Mouse (Mus musculus): Measurements from ENCODE around the gene Adgrb2. TPM values are rescaled to one million over a fixed set of nuclear protein-coding genes. Genes with fewer than 3 reads are reported as not detected.

Gene Adgrb2
- total RNA-seq, 2 experiments from 2014 or later = 3.2 to 3.4 TPM

GRCm38 (mm10) chr4:130023511-130024231 lies 39.0 kb downstream of the Adgrb2 start:
- intact Hi-C loops (cut with DNase I) = no loop called here
- DNase-seq = no peak

DNA sequence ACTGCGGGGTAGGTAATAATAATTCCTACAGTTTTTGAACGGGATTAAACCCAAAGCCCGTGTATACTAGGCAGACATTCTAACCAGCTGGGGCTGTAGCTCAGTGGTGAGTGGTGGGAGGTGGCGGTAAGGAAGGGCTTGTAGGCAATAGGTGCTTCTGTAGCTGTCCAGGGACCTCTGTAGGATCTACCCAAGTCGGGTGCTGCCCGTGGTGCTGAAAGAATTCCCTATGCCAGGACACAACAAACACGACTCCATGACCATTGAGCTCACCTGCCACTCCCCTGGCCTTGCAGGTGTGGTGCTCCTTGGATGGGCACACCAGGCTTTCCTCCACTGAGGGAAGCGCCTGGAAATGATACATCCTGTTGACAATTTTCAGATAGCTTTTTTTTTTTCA lies 40.9 kb downstream of the Adgrb2 start:
- no peak for DNase-seq
- intact Hi-C loops (cut with DNase I) = no loop called here

- no peak for DNase-seq
- intact Hi-C loops (cut with DNase I) = no loop called here
Observed at GRCm38 (mm10) chr4:130031146-130031545, 46.5 kb downstream of the Adgrb2 start.

DNA sequence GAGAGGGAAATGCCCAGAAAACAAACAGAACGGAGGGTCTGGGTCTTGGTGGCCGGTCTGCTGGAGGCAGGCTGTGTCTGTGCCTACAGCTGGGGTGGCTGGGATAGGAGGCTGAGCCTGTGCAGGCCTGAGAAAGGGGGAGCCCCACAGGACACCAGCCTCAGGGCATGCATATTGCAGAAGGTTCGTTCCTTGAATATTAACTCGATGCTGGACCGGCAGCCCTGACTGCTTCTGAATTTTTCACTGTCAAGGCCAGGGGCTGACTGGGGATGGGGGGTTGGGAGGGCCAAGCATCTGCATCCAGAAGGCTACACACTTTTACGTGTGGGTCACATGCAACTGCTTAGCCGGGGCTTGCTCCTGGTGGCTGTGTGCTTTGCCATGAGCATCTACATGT lies 48.8 kb downstream of the Adgrb2 start:
- intact Hi-C loops (cut with DNase I) = no loop called here
- DNase-seq = no peak

DNA sequence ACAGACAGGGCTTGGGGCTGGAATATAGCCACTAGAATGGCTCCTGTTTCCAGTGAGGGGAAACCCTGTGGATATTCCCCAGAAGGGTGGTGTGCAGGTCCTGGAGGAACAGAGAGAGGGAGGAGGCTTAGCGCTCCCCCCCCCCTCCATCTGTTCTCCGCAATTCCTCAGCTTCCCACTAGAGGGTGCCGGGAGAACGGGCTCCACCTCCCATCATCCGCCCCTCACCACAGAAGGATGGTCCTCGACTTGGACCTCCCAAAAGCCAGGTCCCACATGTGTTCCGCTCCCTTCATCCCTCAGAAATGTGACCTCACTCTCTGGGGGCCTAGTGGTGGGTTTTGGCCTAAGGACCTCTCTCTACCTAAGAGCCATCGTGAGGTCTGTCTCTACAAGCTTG lies 51.4 kb downstream of the Adgrb2 start:
- intact Hi-C loops (cut with DNase I) = loop anchor here (1.0 to 2.0 kb wide), 2 partner anchors 51 to 153 kb away; no protein-coding TSS in a partner anchor
- DNase-seq = peak; percentile 64 to 72

DNA sequence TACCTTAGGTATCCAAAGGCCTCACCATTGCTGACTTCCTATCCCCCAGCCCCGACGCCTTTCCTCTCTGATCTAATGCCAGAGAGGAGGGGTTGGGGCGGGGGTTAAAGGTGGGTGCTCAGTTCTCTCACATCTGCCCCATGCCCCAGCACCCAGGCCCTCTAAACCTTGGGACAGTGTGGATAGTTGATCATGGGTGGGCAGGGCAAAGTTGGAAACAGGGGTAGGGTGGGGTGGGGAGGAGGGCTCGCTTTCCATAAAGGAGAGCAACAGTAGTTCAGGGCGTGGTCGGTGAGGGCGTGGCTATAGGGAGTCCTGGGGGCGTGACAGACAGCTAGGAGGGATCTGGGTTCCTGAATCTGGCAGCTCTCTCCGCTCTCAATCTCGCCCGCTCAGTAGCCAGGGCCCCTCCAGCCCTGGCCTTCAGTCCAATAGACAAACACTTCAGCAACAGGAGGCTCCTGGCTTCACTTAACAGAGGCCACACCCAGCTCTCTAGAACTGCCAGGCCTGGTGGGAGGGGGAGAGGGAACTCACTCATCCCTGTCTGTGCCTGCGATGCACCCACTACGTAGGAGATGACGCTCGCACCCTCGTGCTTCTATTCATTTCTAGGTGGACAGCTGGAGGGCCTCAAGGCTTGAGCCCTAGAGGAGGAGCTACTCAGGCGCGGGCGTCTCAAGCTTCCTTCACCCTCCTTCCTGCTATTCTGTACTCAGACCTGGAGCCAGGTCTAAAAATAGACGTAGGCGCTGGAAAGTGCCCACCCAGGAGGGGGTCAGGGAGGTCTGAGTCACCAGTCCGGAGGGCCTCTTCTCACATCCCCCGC lies 52.1 kb downstream of the Adgrb2 start:
- intact Hi-C loops (cut with DNase I) = loop anchor here (1.0 to 2.0 kb wide), 2 partner anchors 51 to 152 kb away; no protein-coding TSS in a partner anchor
- DNase-seq = peak; percentile 81 to 84

- intact Hi-C loops (cut with DNase I) = no loop called here
- no peak for DNase-seq
Observed at GRCm38 (mm10) chr4:130039351-130039750, 54.7 kb downstream of the Adgrb2 start.

DNA sequence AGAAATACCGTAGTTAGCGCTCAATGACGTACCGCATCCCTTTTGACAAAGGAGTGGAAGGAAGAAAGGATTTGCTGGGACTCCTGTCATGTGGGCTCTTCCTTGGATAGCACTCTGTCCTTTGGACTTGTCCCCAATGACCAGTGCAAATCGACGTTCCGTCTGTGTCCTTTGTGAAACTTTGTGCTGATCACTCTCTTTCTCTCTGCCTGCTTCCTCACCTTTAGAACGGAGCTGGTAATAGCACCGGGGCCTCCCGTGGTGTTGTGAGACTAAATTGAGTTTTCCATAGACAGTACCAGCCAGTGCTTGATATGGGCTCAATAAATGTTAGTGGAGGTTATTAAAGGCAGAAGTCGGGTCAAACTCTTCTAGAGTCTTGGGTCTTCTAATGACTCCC lies 56.4 kb downstream of the Adgrb2 start:
- DNase-seq = no peak
- intact Hi-C loops (cut with DNase I) = no loop called here

DNA sequence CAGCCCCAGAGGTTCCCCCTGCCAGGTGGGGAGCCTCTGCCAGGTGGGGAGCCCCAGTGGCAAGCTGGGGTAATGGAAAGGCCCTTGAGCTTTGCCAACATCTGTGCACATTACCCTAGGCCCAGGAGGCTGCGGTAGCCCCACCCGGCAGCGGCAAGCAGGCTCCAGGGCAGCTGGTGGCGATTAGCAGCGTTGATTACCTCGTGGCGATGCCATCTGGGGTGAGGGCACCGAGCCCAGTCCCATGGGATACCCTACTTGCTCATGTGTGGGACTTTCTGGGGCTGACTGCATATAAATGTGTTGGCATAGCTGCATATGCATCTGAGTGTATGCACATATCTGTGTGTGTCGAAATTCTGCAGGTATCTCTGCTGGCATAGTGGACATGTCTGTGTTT lies 59.5 kb downstream of the Adgrb2 start:
- intact Hi-C loops (cut with DNase I) = no loop called here
- DNase-seq = no peak

- intact Hi-C loops (cut with DNase I) = no loop called here
- peak; percentile 61 to 63 for DNase-seq
Observed at GRCm38 (mm10) chr4:130045609-130046008, 60.9 kb downstream of the Adgrb2 start.

GRCm38 (mm10) chr4:130047331-130048202 lies 62.9 kb downstream of the Adgrb2 start, which contains the start of gene Col16a1:
Col16a1 (plus strand) TSS chr4:130047840.
- peak; percentile 95 for DNase-seq
- intact Hi-C loops (cut with DNase I) = no loop called here

DNA sequence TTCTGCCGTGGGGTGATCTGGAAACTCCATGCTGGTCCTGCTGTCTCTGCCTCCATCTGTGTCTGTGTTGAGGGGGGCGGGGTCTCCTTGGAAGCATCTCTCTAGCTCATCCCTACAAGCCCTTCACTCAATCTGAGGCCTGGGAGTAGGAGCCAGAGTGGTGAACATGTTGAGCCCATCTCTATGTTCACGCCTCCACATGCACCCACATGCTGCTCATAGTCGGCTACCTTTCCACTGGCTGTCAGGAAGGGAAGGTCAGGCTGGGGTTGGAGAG lies 63.5 kb downstream of the Adgrb2 start:
- intact Hi-C loops (cut with DNase I) = no loop called here
- no peak for DNase-seq

DNA sequence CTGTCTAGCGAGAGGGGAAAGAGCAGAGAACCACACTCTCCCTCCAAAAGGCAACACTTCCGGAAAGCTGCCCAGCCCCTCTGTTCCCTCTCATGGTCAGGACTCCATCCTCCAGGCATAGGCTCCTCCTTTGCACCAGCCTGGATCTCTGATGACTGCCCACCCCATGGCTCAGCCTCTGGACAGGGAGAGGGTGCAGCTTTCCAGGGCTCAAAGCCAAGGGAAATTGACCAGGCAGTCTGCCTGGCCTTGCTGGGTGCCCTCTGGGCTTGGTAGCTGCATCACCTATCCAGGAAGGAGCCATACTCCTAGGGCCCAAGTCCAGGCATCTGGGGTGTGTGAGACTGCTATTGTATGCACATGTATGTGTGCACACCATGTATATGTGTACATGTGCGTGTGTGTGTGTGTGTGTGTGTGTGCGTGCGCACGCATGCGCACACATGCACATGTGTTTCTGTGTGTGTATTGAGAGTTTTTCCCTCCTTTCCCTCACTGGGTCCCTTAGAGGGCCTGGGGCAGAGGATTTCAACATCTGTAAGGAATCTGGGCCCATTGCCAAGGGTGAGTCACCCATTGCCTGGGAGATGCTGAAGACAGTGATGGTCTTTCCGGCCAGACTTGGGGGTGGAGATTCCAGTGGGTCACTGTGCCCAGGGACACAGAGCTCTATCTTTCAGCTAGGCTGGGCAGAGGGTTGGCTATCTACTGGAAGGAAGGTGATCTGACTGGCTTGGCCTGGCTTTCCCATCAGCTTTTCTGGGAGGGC lies 65.6 kb downstream of the Adgrb2 start:
- intact Hi-C loops (cut with DNase I) = no loop called here
- peak; percentile 80 to 83 for DNase-seq

GRCm38 (mm10) chr4:130052283-130052682 lies 67.6 kb downstream of the Adgrb2 start:
- intact Hi-C loops (cut with DNase I) = no loop called here
- no peak for DNase-seq

DNA sequence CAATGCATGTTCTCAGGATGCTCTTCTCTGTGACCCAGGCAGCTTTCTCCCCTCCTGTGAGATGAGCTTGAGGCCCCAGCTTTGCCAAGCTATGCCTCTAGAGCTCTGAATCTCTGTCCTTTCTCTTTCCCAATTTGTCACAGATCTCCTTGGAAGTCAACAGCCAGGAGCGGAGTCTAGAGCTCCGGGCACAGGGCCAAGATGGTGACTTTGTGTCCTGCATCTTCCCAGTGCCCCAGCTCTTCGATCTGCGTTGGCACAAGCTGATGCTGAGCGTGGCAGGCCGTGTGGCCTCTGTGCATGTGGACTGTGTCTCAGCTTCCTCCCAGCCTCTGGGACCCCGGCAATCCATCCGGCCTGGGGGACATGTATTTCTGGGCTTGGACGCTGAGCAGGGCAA lies 68.4 kb downstream of the Adgrb2 start:
- intact Hi-C loops (cut with DNase I) = no loop called here
- DNase-seq = no peak

GRCm38 (mm10) chr4:130054727-130055126 lies 70.1 kb downstream of the Adgrb2 start:
- intact Hi-C loops (cut with DNase I) = no loop called here

GRCm38 (mm10) chr4:130055160-130056010 lies 70.7 kb downstream of the Adgrb2 start:
- intact Hi-C loops (cut with DNase I) = no loop called here
- DNase-seq = no peak

More at GRCm38 (mm10) chr4:130054727-130055126, 70.1 kb downstream of the Adgrb2 start:
- no peak for DNase-seq

DNA sequence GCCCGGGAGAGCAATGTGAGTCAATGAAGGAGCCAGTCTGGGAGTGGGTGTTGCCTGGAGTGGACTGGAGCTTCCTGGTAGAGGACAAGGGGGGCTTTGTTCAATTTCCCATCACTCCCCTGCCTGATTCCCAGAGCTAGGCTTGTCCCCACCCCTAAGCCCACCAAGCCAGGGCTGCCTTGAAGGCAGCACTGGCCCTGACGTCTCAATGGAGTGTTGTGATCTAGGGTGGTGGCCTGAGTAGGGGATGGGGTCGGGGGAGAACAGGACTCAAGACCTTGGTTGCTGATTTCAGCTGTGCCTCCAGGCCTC lies 71.3 kb downstream of the Adgrb2 start:
- intact Hi-C loops (cut with DNase I) = no loop called here
- DNase-seq = no peak

DNA sequence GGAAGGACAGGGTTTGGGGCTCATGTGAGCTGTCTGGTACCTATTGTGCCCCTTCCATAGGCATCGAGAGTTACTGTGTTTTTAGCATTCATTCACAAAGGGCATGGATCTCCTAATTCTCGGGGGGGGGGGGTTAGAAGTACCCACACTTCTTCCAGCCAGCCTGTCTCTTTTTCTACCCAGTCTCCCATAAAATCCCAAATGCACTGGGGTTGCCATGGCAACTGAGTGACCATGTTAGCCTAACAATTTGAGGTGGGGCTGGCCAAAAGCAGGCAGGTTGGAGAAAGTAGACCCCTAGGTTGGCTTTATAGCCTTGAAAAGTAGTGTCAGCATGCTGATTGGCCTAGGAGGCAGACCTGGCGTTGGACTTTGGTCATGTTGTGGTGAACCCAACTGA lies 71.8 kb downstream of the Adgrb2 start:
- intact Hi-C loops (cut with DNase I) = no loop called here

DNA sequence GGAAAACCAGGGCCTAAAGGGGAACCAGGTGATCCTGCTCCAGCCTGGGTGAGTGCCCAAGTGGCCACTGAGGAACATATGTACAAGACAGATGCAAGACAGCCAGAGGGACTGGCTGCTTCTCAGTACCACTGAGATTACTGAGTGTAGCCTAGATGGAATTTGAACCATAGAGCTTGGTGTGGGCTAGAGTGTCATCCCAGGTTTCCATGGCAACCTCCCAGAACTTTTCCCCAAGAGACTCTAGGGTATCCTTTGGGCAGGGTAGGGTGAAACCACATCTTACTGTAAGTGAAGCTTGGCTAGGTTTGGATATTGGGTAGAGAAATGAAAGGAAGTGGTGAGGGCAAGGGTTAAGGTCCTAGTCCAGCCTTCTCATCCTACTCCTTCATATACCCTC lies 76.3 kb downstream of the Adgrb2 start:
- DNase-seq = no peak
- intact Hi-C loops (cut with DNase I) = no loop called here

More for the DNA sequence above, 71.8 kb downstream of the Adgrb2 start:
- no peak for DNase-seq
